Mouse (Mus musculus) ES-E14 (cell line): ENCODE data around the gene H2-DMb1. TPM values are rescaled to one million over a fixed set of nuclear protein-coding genes. Genes with fewer than 3 reads are reported as not detected.

Experiments
- DNase-seq: peaks from one replicate; pipeline ENCODE4 v3.0.0-alpha.2; 2013; ENCODE audit warnings: low read depth, low spot score
- H3K27ac ChIP-seq: 2 replicates; pipeline ENCODE4 v1.5.1; 2012; ENCODE audit warnings: low read depth, mild to moderate bottlenecking, low read length, moderate library complexity, mixed read lengths; ENCODE audit not compliant: poor library complexity, insufficient read depth, severe bottlenecking
- H3K36me3 ChIP-seq: 2 replicates; pipeline ENCODE4 v1.6.1; 2012; ENCODE audit warnings: mild to moderate bottlenecking, low read length, moderate library complexity, mixed read lengths; ENCODE audit not compliant: control insufficient read depth, poor library complexity, insufficient read depth, severe bottlenecking
- H3K4me1 ChIP-seq, 2 experiments: fragments of 150-350 bp in 1 of 2; sonication (generic) in 1 of 2; 2 replicates each; pipeline ENCODE4 v1.6.1; 2012; ENCODE audit warnings: low read length in 2 of 2, mild to moderate bottlenecking in 1 of 2, mixed read lengths in 1 of 2; ENCODE audit not compliant: control insufficient read depth in 2 of 2, insufficient read depth in 2 of 2, poor library complexity in 1 of 2
- H3K4me3 ChIP-seq, 2 experiments: fragments of 150-350 bp in 1 of 2; sonication (generic) in 1 of 2; 2 replicates each; pipeline ENCODE4 v1.5.1; 2012; ENCODE audit warnings: low read length in 2 of 2, low read depth in 1 of 2, mild to moderate bottlenecking in 1 of 2, mixed read lengths in 1 of 2; ENCODE audit not compliant: insufficient read depth in 1 of 2, poor library complexity in 1 of 2, severe bottlenecking in 1 of 2
- H3K9ac ChIP-seq: 2 replicates; pipeline ENCODE4 v1.6.1; 2012; ENCODE audit warnings: low read depth, mild to moderate bottlenecking, low read length, mixed read lengths; ENCODE audit not compliant: poor library complexity, insufficient read depth, severe bottlenecking
- H3K9me3 ChIP-seq: fragments of 150-350 bp; sonication (generic); 2 replicates; pipeline ENCODE4 v1.6.1; 2012; ENCODE audit warnings: low read depth, mild to moderate bottlenecking, low read length; ENCODE audit not compliant: control insufficient read depth, insufficient read depth
- CHD2 ChIP-seq: IDR thresholded peaks from 2 replicates; pipeline ENCODE4 v1.6.1; 2014; ENCODE audit warnings: mild to moderate bottlenecking, low read depth, low read length, inconsistent platforms
- HCFC1 ChIP-seq: IDR thresholded peaks from 2 replicates; pipeline ENCODE4 v1.6.1; 2012; ENCODE audit warnings: low read length, inconsistent platforms, borderline replicate concordance; ENCODE audit not compliant: insufficient read depth
- MAFK ChIP-seq: IDR thresholded peaks from 2 replicates; pipeline ENCODE4 v1.6.1; 2014; ENCODE audit warnings: mild to moderate bottlenecking, low read depth, low read length, inconsistent platforms; ENCODE audit not compliant: insufficient read depth
- ZC3H11A ChIP-seq: IDR thresholded peaks from 2 replicates; pipeline ENCODE4 v1.6.1; 2012; ENCODE audit warnings: low read depth, mild to moderate bottlenecking, inconsistent platforms, low read length, borderline replicate concordance
- ZNF384 ChIP-seq: IDR thresholded peaks from 2 replicates; pipeline ENCODE4 v1.6.1; 2012; ENCODE audit warnings: low read depth, low read length, inconsistent platforms
- in situ Hi-C, 2 experiments: fragments of 600-800 bp; cut with MboI; formaldehyde crosslinking; loops; one replicate each; pipeline ENCODE4 v1.15.1; 2025; ENCODE audit warnings: low sequenced_read_pairs in 2 of 2, inconsistent platforms in 1 of 2; ENCODE audit not compliant: unreplicated experiment in 2 of 2
- total RNA-seq: library from RNA; depleted of rRNA; stranded (reverse); fragments of 300-350 nt; gene quantifications from 2 replicates; pipeline ENCODE4 v1.2.3, GENCODE M21; 2012

Gene H2-DMb1
- total RNA-seq, 1 experiment, result 3.1 TPM

DNA sequence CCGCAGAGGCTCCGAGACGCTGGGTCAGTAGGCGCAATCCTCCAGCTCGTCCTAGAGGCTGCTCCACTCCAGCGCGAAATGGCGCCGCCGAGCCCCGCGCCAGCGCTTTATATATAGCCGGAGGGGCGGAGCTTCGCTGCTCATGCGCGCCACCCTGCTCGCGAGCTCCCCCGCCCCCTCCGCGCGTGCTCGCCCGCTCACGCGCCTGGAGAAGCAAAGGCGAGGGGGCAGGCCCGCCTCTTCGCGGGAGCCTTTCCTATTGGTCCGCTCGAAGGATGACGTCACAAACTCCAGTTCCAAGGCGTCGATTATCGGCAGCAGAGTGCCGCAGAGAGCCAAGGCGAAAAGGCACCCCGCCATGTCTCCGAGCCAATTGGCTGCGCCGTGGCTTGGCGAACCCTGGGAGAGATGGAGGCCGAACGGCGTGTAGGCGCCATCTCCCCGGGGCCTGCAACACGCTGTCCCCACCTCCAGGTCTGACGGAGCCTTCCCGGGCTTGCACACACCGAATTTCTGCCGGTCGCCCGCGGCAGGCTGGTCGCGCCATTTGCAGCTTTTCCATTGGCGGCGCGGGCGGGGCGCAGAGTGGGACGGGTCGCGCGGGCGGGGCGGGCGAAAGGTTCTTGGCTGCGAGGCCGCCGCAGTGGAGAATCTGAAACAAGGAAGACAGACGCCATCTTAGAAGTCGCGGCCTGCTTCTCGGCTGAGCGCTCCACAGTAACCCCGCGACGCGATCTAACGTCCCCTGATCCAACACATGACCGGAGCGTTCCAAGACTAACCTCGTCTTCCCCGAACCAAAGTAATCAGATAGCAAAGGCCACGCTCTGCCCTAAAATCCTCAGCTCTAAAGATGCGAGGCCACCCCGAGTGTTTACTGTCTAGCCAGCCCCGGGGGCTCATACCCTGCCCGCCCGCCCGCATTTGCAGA is 33.4 kb upstream of the H2-DMb1 start, which contains the start of gene H2-DMa:
H2-DMa (plus strand) TSS at position 293 of the 931 bp plus-strand sequence.
- H3K9ac ChIP-seq, result peak within 1 kb of the TSS; percentile 99
- peak within 1 kb of the TSS; percentile 85 to 99 for H3K4me3 ChIP-seq
- peak; percentile 96 for DNase-seq
- in situ Hi-C loops, result no loop called here
- no peaks in the 10 kb centered on the region for H3K9me3 ChIP-seq
- H3K4me1 ChIP-seq, result no peaks in the 10 kb centered on the region
- H3K36me3 ChIP-seq, result peaks cover 47% of the 10 kb centered on the region
- TF ChIP-seq CHD2 (peak; percentile 4; the same call in 1 of the 2 replicates), HCFC1 (peak; percentile 49; the same call in 1 of the 2 replicates), MAFK (no peak)
- H3K27ac ChIP-seq, result peak within 1 kb of the TSS; percentile 99

DNA sequence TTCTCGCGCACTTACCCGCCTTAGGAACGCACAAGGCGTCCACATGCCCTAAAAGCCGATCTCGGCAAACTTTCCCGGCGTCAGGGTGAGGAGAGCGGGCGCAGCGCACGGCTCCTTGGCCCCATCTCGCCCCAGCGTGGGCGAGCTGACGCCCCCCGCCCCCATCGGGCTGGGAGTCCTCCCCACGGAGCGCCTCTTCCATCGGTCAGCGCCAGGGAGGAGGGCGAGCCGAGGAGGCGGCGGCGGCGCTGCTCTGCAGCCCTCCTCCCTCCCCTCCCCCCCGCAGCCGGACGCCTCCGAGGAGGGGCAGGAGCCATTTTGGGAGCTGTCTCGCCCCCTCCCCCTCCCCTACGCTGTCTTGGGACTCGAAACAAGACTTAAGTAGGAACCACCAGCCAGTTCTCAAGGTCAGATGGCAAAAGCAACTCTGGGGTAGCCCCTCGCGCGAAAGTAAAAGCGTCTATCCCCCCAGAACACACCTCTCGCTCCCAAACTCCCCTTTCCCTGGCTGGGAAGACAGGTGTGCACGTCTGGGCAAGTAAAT is 32.6 kb upstream of the H2-DMb1 start:
- Histone ChIP-seq H3K4me3 (peak overlapping the region; percentile 85 to 90), H3K4me1 (no peaks in the 10 kb centered on the region), H3K9ac (peak overlapping the region; percentile 99), H3K9me3 (no peaks in the 10 kb centered on the region), H3K36me3 (peaks cover 40% of the 10 kb centered on the region), H3K27ac (peak overlapping the region; percentile 99)
- TF ChIP-seq ZC3H11A (no peak), MAFK (no peak), CHD2 (no peak), HCFC1 (no peak), ZNF384 (no peak)
- in situ Hi-C loops, result no loop called here
- peak; percentile 68 for DNase-seq

DNA sequence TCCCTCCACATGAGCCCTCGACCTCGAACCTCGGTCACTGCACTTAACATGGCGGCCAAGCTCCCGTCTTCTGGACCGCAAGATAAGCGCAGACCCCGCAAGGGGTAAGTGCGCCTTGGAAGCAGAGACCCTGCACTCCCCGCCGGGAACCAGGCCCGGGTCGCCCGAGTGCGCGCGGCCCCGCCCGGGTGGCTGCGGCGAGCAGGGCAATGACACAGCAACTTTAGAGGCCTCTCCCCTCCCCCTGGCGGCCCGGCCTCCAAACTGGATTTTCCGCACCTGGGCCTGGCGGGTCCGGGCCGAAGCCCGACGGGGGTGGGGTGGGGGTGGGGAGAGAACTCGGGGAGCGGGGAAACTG is 32.1 kb upstream of the H2-DMb1 start:
- peak; percentile 69 for DNase-seq
- Histone ChIP-seq H3K9me3 (no peaks in the 10 kb centered on the region), H3K9ac (peak overlapping the region; percentile 99), H3K4me3 (peak overlapping the region; percentile 85 to 90), H3K27ac (peak overlapping the region; percentile 99), H3K36me3 (peaks cover 34% of the 10 kb centered on the region), H3K4me1 (no peaks in the 10 kb centered on the region)
- TF ChIP-seq CHD2, result peak; percentile 19; the same call in 1 of the 2 replicates
- TF ChIP-seq MAFK, result peak; percentile 97
- no peak for TF ChIP-seq HCFC1
- no peak for TF ChIP-seq ZNF384
- TF ChIP-seq ZC3H11A, result no peak
- in situ Hi-C loops, result no loop called here

DNA sequence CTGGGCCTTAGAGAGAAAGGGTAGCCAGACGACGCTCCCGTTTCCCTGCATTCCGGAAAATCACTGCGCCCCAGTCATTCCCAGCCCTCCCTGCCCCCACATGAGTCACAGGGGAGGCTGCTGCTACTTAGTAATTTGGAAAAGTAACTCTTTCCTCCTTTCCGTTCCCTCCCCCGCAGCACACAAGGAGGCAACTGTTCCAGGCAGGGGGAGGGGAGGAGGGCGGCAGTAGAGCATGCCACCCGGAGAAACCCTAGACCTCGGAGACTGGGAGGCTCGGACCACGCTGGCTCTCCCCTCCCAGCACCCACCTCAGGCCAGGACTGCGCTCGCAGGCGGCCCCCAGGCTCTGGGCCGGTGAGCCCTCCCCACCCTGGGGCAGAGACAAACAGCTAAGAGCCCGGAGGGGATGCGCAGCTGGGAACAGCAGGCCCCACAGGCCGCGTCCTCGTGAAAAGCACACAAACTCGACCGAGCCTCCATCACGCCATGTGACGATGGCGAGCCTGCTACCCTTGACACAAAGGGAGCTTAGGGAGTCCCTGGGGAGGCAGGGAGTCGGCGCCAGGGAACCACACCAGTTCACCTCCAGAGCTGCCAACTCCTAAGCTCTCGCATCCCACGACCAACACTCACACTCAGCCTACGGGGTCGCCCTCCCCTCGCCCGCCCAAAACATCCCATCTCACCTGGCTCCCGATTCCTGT is 31.5 kb upstream of the H2-DMb1 start:
- TF ChIP-seq HCFC1 (no peak), CHD2 (0 out of 2 replicates have a peak, but pooled peaks have one; percentile 14)
- DNase-seq, result no peak
- Histone ChIP-seq H3K4me3 (peak overlapping the region; percentile 85 to 90), H3K9ac (peak overlapping the region; percentile 99), H3K27ac (peak overlapping the region; percentile 99), H3K4me1 (no peaks in the 10 kb centered on the region), H3K9me3 (no peaks in the 10 kb centered on the region), H3K36me3 (peaks cover 30% of the 10 kb centered on the region)
- in situ Hi-C loops, result no loop called here
